Mouse (Mus musculus): ENCODE results near the gene Cyp2d12. TPM values are rescaled to one million over a fixed set of nuclear protein-coding genes. Genes with fewer than 3 reads are reported as not detected.
"Not testable (repeated sequence)": the region's sequence is repeated elsewhere in the genome, so short reads cannot be mapped to it uniquely, and the experiment has no call there.

Cyp2d12 gene
- polyA plus RNA-seq (2014; fragmentation: Nextera tagmentation; extraction: Ambion mirVana) = not detected in 2 replicates

DNA sequence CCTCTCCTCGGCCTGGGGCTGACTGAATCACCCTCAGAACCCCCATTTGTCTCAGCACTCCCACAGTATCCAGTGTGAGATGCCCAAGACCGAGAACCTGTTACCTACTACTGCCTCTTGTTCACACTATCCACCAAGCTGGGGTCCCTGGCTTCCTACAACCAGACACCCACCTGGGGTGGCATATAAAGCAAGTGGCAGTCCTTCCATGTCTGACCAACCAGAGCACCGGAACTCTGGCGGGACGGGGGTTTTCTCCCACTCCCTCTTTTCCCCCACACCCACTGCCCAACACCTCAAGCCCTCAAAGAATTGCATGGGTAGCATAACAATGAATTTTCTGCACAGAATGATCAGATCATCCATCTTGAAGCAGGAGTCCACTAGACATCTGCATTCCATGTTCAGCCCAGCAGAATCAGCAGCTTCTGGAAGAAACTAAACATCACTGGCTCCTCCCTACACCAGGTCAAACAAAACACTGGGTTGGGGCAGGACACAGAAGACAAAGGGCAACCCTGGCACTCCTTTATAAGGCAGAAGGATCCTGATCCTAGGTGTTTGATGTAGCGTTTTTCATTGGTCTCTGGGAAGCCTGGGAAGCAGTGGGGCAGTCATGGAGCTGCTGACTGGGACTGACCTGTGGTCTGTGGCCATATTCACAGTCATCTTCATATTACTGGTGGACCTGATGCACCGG is at the start of gene Cyp2d12:
Gene Cyp2d12 (plus strand): TSS at position 542 of the 700 bp plus-strand sequence.
- Histone ChIP-seq H3K27me3 (ENCODE audit: control insufficient read depth, insufficient read depth, low read length) (no peaks in the 10 kb centered on the region), H3K36me3 (ENCODE audit: control insufficient read depth, insufficient read depth, low read length) (no peaks in the 10 kb centered on the region), H3K4me3 (ENCODE audit: low read depth, low read length) (no peak within 1 kb of the TSS), H3K9ac (ENCODE audit: low read length) (no peak within 1 kb of the TSS), H3K4me1 (ENCODE audit: control insufficient read depth, insufficient read depth, low read length) (no peaks in the 10 kb centered on the region), H3K27ac (ENCODE audit: low read depth, low read length) (no peak within 1 kb of the TSS), H3K9me3 (ENCODE audit: control insufficient read depth, low read length) (no peaks in the 10 kb centered on the region), H3K4me2 (ENCODE audit: low read depth) (no peak within 1 kb of the TSS)
- no peak for DNase-seq (ENCODE audit: low spot score)
- WGBS = 83% methylated on average over 7 of the region's 7 CpGs
- no peak for ATAC-seq (ENCODE audit: insufficient read depth, low FRiP score, low TSS enrichment)

DNA sequence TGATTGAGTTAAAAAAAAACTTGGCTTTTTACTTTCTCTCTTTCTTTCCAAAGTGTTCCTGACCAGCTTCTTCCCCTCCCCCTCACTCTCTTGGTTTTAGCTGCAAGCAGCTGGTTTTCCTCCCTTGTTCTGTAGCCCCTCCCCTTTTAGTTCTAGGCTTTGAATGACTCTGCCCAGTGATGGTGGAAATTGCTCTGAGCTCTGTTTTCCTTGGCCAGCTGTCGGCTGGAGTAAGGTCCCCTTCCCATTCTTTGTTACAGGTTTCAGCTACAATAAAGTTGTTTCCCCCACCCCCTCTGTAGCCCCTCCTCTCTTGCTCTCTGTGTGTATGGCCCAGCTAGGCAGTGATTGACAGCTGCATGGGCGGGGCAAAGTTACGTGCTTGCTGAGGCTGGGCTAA is 47.9 kb upstream of the Cyp2d12 start:
- Histone ChIP-seq H3K27ac (ENCODE audit: low read depth, low read length) (no peak overlapping the region), H3K36me3 (ENCODE audit: control insufficient read depth, insufficient read depth, low read length) (no peaks in the 10 kb centered on the region), H3K4me1 (ENCODE audit: control insufficient read depth, insufficient read depth, low read length) (no peaks in the 10 kb centered on the region), H3K9me3 (ENCODE audit: control insufficient read depth, low read length) (no peaks in the 10 kb centered on the region), H3K4me3 (ENCODE audit: low read depth, low read length) (no peak overlapping the region), H3K9ac (ENCODE audit: low read length) (no peak overlapping the region), H3K4me2 (ENCODE audit: low read depth) (no peak overlapping the region), H3K27me3 (ENCODE audit: control insufficient read depth, insufficient read depth, low read length) (no peaks in the 10 kb centered on the region)
- DNase-seq (ENCODE audit: low spot score) (no peak), ATAC-seq (ENCODE audit: insufficient read depth, low FRiP score, low TSS enrichment) (no peak)
- 61% methylated on average over 3 of the region's 3 CpGs for WGBS

- not testable (repeated sequence) for H3K27me3 ChIP-seq (ENCODE audit: control insufficient read depth, insufficient read depth, low read length); H3K4me1 ChIP-seq (ENCODE audit: control insufficient read depth, insufficient read depth, low read length); ATAC-seq (ENCODE audit: insufficient read depth, low FRiP score, low TSS enrichment); H3K36me3 ChIP-seq (ENCODE audit: control insufficient read depth, insufficient read depth, low read length); H3K9ac ChIP-seq (ENCODE audit: low read length); H3K9me3 ChIP-seq (ENCODE audit: control insufficient read depth, low read length); H3K4me2 ChIP-seq (ENCODE audit: low read depth); H3K4me3 ChIP-seq (ENCODE audit: low read depth, low read length); DNase-seq (ENCODE audit: low spot score); H3K27ac ChIP-seq (ENCODE audit: low read depth, low read length)
- 66% methylated on average over 4 of the region's 4 CpGs for WGBS
Observed at GRCm38 (mm10) chr15:82507740-82508139, 47.1 kb upstream of the Cyp2d12 start.

- not testable (repeated sequence) for H3K4me1 ChIP-seq (ENCODE audit: control insufficient read depth, insufficient read depth, low read length); H3K4me3 ChIP-seq (ENCODE audit: low read depth, low read length); H3K9ac ChIP-seq (ENCODE audit: low read length); H3K27ac ChIP-seq (ENCODE audit: low read depth, low read length); H3K9me3 ChIP-seq (ENCODE audit: control insufficient read depth, low read length); H3K27me3 ChIP-seq (ENCODE audit: control insufficient read depth, insufficient read depth, low read length); DNase-seq (ENCODE audit: low spot score); ATAC-seq (ENCODE audit: insufficient read depth, low FRiP score, low TSS enrichment); H3K4me2 ChIP-seq (ENCODE audit: low read depth); H3K36me3 ChIP-seq (ENCODE audit: control insufficient read depth, insufficient read depth, low read length)
- 81% methylated on average over 4 of the region's 4 CpGs for WGBS
Observed at GRCm38 (mm10) chr15:82509495-82509894, 45.4 kb upstream of the Cyp2d12 start.

DNA sequence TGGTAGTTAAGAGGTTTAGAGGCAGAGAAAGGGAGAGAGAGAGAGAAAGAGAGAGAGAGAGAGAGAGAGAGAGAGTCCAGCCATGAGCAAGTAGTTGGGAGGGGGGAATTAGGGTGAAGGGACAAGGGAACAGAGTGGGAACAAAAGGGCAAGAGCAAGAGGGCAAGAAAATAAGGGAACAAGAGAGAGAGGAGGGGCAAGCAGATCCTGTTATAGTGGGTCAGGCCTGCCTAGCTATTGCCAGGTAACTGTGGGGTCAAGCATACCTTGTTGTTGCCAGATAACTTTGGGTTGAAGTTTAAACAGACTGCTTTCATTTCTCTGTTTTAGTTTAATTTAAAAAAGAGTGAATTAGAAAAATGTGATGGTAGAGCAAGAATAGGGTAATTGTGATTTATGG is 44.4 kb upstream of the Cyp2d12 start:
- H3K36me3 ChIP-seq (ENCODE audit: control insufficient read depth, insufficient read depth, low read length); DNase-seq (ENCODE audit: low spot score); H3K4me3 ChIP-seq (ENCODE audit: low read depth, low read length); H3K9me3 ChIP-seq (ENCODE audit: control insufficient read depth, low read length); H3K27ac ChIP-seq (ENCODE audit: low read depth, low read length); H3K9ac ChIP-seq (ENCODE audit: low read length); H3K4me1 ChIP-seq (ENCODE audit: control insufficient read depth, insufficient read depth, low read length); ATAC-seq (ENCODE audit: insufficient read depth, low FRiP score, low TSS enrichment); H3K27me3 ChIP-seq (ENCODE audit: control insufficient read depth, insufficient read depth, low read length); H3K4me2 ChIP-seq (ENCODE audit: low read depth): not testable (repeated sequence)

DNA sequence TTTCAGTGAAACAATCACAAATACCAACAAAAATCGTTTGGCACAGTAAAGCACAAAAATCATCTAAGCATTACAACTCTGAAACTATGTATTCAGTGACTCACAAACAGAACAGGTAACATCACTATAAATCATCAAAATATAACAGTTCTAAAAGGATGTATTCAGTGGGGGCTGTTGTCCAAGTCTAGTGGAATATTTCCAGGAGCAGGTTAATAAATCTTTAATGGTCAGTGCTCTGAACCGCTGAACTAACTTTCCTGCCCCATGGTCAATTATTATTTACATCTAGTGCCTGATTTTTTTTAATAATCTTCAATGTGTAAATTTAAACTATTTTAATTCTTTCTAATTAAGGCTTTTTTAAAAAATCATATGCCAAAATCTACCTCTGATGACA is 42.8 kb upstream of the Cyp2d12 start:
- H3K27me3 ChIP-seq (ENCODE audit: control insufficient read depth, insufficient read depth, low read length); H3K4me1 ChIP-seq (ENCODE audit: control insufficient read depth, insufficient read depth, low read length); H3K4me3 ChIP-seq (ENCODE audit: low read depth, low read length); H3K9ac ChIP-seq (ENCODE audit: low read length); ATAC-seq (ENCODE audit: insufficient read depth, low FRiP score, low TSS enrichment); DNase-seq (ENCODE audit: low spot score); H3K36me3 ChIP-seq (ENCODE audit: control insufficient read depth, insufficient read depth, low read length); H3K4me2 ChIP-seq (ENCODE audit: low read depth); H3K27ac ChIP-seq (ENCODE audit: low read depth, low read length); H3K9me3 ChIP-seq (ENCODE audit: control insufficient read depth, low read length): not testable (repeated sequence)
- 78% methylated on average over 2 of the region's 2 CpGs for WGBS

DNA sequence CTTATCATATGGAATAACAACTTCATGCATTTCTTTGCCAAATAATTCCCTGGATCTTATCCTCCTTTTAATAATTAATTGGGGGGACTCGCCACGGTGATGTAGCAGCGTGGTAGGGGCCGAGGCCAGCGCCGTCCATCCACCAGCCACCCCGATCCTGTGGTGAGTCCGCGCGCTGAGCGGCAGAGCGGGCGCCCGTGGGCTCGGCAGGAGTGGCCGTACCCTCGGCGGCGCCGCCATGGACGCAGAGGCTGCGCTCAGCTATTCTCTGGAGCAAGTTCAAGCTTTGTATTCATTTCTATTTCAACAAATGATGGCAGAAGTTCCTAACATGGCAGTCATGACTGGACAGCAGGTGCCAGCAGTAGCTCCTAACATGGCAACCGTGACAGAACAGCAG is 38.7 kb upstream of the Cyp2d12 start:
- not testable (repeated sequence) for H3K9ac ChIP-seq (ENCODE audit: low read length); H3K4me1 ChIP-seq (ENCODE audit: control insufficient read depth, insufficient read depth, low read length); ATAC-seq (ENCODE audit: insufficient read depth, low FRiP score, low TSS enrichment); H3K27ac ChIP-seq (ENCODE audit: low read depth, low read length); H3K9me3 ChIP-seq (ENCODE audit: control insufficient read depth, low read length); H3K4me3 ChIP-seq (ENCODE audit: low read depth, low read length); H3K27me3 ChIP-seq (ENCODE audit: control insufficient read depth, insufficient read depth, low read length); H3K4me2 ChIP-seq (ENCODE audit: low read depth); DNase-seq (ENCODE audit: low spot score); H3K36me3 ChIP-seq (ENCODE audit: control insufficient read depth, insufficient read depth, low read length)
- 91% methylated on average over 23 of the region's 23 CpGs for WGBS

DNA sequence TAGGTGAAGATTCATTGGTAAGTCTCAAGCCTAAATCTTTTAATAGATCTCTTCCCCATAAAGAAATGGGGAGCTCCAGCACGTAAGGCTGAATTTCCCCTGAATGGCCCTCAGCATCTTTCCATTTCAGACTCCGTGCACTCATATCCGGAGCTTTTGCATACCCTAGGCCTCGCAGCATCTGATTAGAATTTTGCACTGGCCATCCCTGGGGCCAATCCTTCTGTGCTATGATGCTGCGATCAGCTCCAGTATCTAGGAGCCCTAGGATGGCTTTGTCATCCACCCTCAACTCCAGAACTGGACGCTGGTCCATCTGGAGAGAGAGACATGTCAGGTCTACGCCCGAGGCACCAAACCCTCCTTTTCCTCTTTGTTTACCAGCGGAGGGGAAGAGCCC is 27.5 kb upstream of the Cyp2d12 start:
- WGBS = 84% methylated on average over 4 of the region's 9 CpGs
- H3K4me2 ChIP-seq (ENCODE audit: low read depth); DNase-seq (ENCODE audit: low spot score); ATAC-seq (ENCODE audit: insufficient read depth, low FRiP score, low TSS enrichment); H3K27ac ChIP-seq (ENCODE audit: low read depth, low read length); H3K9me3 ChIP-seq (ENCODE audit: control insufficient read depth, low read length); H3K27me3 ChIP-seq (ENCODE audit: control insufficient read depth, insufficient read depth, low read length); H3K36me3 ChIP-seq (ENCODE audit: control insufficient read depth, insufficient read depth, low read length); H3K4me1 ChIP-seq (ENCODE audit: control insufficient read depth, insufficient read depth, low read length); H3K4me3 ChIP-seq (ENCODE audit: low read depth, low read length); H3K9ac ChIP-seq (ENCODE audit: low read length): not testable (repeated sequence)

GRCm38 (mm10) chr15:82532721-82533120 is 22.2 kb upstream of the Cyp2d12 start:
- H3K4me3 ChIP-seq (ENCODE audit: low read depth, low read length); DNase-seq (ENCODE audit: low spot score); H3K27me3 ChIP-seq (ENCODE audit: control insufficient read depth, insufficient read depth, low read length); ATAC-seq (ENCODE audit: insufficient read depth, low FRiP score, low TSS enrichment); H3K9ac ChIP-seq (ENCODE audit: low read length); H3K4me2 ChIP-seq (ENCODE audit: low read depth); H3K27ac ChIP-seq (ENCODE audit: low read depth, low read length); H3K4me1 ChIP-seq (ENCODE audit: control insufficient read depth, insufficient read depth, low read length); H3K36me3 ChIP-seq (ENCODE audit: control insufficient read depth, insufficient read depth, low read length); H3K9me3 ChIP-seq (ENCODE audit: control insufficient read depth, low read length): not testable (repeated sequence)
- 89% methylated on average over 3 of the region's 3 CpGs for WGBS

Data from neural tube, embryonic 11.5 days (tissue).